Mouse (Mus musculus) cerebellum, adult 2 months (tissue): ENCODE measurements at regions not wholly inside any gene's neighbourhood (a gene's known extent, or its start where the extent isn't known, plus 50 kb on each side); places are given as distances from the start of the nearest gene placed in this dataset.

Experiments
- CTCF ChIP-seq: fragments of 200-500 bp; IDR thresholded peaks from 2 replicates; pipeline ENCODE4 v1.5.1; 2011; ENCODE audit warnings: low read depth, mild to moderate bottlenecking, control low read depth, low read length, moderate library complexity, borderline replicate concordance; ENCODE audit not compliant: insufficient read depth
- POLR2A ChIP-seq: fragments of 200-500 bp; IDR thresholded peaks from 2 replicates; pipeline ENCODE4 v1.6.1; 2011; ENCODE audit warnings: low read length, control low read depth, borderline replicate concordance; ENCODE audit not compliant: insufficient read depth

DNA sequence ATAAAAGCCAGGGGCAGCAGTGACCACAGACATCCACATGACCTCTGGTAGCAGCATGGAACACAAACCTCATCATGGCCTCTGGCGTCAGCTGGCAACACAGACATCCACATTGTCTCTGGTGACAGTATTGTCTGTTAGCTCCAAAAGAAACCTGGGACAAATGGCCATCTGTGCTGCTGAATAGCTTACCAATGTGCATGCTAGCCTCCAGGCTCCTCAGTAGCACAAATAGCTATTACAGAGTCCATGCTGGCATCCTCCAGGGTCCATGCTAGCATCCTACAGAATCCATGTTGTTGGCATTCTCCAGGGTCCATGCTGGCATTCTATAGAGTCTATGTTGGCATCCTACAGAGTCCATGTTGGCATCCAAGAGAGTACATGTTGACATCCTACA lies 596.9 kb upstream of the AI429214 start:
- TF ChIP-seq POLR2A (no peak), CTCF (no peak)
